Mouse (Mus musculus): ENCODE data around the gene Rhno1. TPM values are rescaled to one million over a fixed set of nuclear protein-coding genes. Genes with fewer than 3 reads are reported as not detected.
"Not testable (repeated sequence)": the region's sequence is repeated elsewhere in the genome, so short reads cannot be mapped to it uniquely, and the experiment has no call there.

Gene Rhno1
- polyA plus RNA-seq, 1 experiment from 2014 or later = 173 TPM

DNA sequence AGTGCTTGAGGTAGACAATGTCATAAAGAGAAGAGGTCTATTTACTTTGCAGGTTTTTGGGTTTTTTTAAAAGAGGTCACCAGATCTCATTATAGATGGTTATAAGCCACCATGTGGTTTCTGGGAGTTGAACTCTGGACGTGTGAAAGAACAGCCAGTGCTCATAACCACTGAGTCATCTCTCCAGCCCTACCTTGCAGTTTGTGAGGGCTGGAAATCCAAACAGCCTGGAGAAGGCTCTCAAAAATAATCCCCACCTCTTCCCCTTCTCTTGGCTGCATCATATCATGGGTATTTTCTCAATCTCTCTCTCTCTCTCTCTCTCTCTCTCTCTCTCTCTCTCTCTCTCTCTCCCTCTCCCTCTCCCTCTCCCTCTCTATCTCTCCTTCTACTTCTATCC, 28.0 kb upstream of the Rhno1 start:
- H3K4me1 ChIP-seq (replicated peaks; ENCODE audit: control insufficient read depth, insufficient read depth, low read length) = no peaks in the 10 kb centered on the region
- H3K27me3 ChIP-seq (ENCODE audit: control insufficient read depth, insufficient read depth, low read length) = no peaks in the 10 kb centered on the region
- H3K4me2 ChIP-seq (replicated peaks; ENCODE audit: low read depth, low read length) = no peak overlapping the region
- no peak overlapping the region for H3K9ac ChIP-seq (ENCODE audit: low read depth, low read length)
- no peaks in the 10 kb centered on the region for H3K36me3 ChIP-seq (ENCODE audit: control insufficient read depth, insufficient read depth, low read length)
- WGBS = 56% methylated on average over 1 of the region's 1 CpGs
- no peaks in the 10 kb centered on the region for H3K9me3 ChIP-seq (ENCODE audit: control insufficient read depth, low read length)
- ATAC-seq (ENCODE audit: low FRiP score) (no peak), DNase-seq (ENCODE audit: low spot score) (no peak)
- H3K27ac ChIP-seq (ENCODE audit: low read depth, low read length) = no peak overlapping the region
- no peak overlapping the region for H3K4me3 ChIP-seq (ENCODE audit: low read depth, low read length)

DNA sequence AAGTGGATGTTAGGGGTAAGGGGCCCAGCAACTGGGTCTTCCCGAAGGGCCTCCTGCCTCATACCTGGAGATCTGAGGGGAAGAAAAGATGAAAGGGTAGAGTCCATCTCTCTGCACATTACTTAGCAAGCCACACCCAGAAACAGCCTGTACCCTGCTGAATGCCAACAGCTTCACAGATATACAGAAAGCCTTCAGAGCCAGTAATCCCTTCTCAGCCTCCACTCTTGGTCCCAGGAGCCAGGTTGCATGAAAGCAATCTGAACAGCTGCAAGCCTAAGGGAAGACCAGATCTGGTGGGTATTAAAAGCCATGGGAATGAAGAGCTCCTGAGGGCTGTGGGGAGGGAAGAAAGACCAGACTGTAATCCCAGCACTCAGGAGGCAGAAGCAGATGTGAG, 26.5 kb upstream of the Rhno1 start:
- WGBS = 88% methylated on average over 1 of the region's 1 CpGs

DNA sequence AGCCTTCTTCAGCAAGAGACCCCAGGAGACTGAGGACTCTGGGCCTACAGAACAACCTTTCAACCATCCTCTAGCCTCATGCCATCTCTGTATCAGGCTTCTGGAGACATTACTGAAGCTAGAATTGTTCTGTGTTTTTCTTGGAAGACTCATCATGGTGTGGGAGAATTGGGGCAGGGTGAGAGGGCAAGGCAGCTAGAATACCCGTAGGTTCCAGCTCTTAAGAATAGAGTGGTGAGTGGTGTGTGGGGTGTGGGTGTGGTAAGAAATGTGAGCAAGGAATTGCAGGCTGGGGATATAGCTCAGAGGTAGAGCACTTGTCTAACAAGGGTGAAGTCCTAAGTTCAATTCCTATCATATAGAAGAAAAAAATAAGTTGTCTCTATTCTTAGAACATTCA, 22.3 kb upstream of the Rhno1 start:
- ATAC-seq (ENCODE audit: low FRiP score) = no peak
- WGBS = 77% methylated on average over 1 of the region's 1 CpGs
- H3K36me3 ChIP-seq (ENCODE audit: control insufficient read depth, insufficient read depth, low read length) = no peaks in the 10 kb centered on the region

More for the DNA sequence above, 26.5 kb upstream of the Rhno1 start:
- Histone ChIP-seq H3K9me3 (ENCODE audit: control insufficient read depth, low read length) (no peaks in the 10 kb centered on the region), H3K4me1 (replicated peaks; ENCODE audit: control insufficient read depth, insufficient read depth, low read length) (no peaks in the 10 kb centered on the region), H3K4me3 (ENCODE audit: low read depth, low read length) (no peak overlapping the region), H3K9ac (ENCODE audit: low read depth, low read length) (no peak overlapping the region), H3K27me3 (ENCODE audit: control insufficient read depth, insufficient read depth, low read length) (no peaks in the 10 kb centered on the region), H3K4me2 (replicated peaks; ENCODE audit: low read depth, low read length) (no peak overlapping the region), H3K36me3 (ENCODE audit: control insufficient read depth, insufficient read depth, low read length) (no peaks in the 10 kb centered on the region), H3K27ac (ENCODE audit: low read depth, low read length) (no peak overlapping the region)
- DNase-seq (ENCODE audit: low spot score) (no peak), ATAC-seq (ENCODE audit: low FRiP score) (no peak)

DNA sequence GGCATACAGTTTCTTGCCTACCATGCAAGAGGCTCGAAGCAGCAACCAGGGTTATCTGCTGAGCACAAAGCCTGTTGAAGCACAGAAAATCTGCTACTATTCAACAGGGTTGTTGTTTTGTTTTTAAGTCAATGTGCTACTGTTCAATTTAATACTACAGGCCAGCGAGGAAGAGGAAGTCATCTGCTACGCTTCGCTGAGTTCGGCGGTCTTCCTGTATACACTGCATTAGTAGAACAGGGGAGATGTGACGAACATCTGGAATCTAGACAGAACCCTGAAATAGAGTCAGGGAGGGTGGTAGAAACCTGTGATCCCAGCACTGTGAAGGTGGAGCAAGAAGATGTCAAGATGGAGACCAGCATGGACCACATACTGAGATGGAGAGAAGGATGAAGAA, 21.0 kb upstream of the Rhno1 start:
- no peaks in the 10 kb centered on the region for H3K4me1 ChIP-seq (replicated peaks; ENCODE audit: control insufficient read depth, insufficient read depth, low read length)
- H3K36me3 ChIP-seq (ENCODE audit: control insufficient read depth, insufficient read depth, low read length) = no peaks in the 10 kb centered on the region
- H3K9me3 ChIP-seq (ENCODE audit: control insufficient read depth, low read length) = no peaks in the 10 kb centered on the region
- no peak overlapping the region for H3K4me3 ChIP-seq (ENCODE audit: low read depth, low read length)
- no peak overlapping the region for H3K9ac ChIP-seq (ENCODE audit: low read depth, low read length)
- DNase-seq (ENCODE audit: low spot score) (no peak), ATAC-seq (ENCODE audit: low FRiP score) (no peak)
- WGBS = 78% methylated on average over 7 of the region's 7 CpGs
- no peak overlapping the region for H3K27ac ChIP-seq (ENCODE audit: low read depth, low read length)
- no peaks in the 10 kb centered on the region for H3K27me3 ChIP-seq (ENCODE audit: control insufficient read depth, insufficient read depth, low read length)
- no peak overlapping the region for H3K4me2 ChIP-seq (replicated peaks; ENCODE audit: low read depth, low read length)

More for the DNA sequence above, 22.3 kb upstream of the Rhno1 start:
- DNase-seq (ENCODE audit: low spot score) = no peak
- Histone ChIP-seq H3K27ac (ENCODE audit: low read depth, low read length) (no peak overlapping the region), H3K27me3 (ENCODE audit: control insufficient read depth, insufficient read depth, low read length) (no peaks in the 10 kb centered on the region), H3K4me1 (replicated peaks; ENCODE audit: control insufficient read depth, insufficient read depth, low read length) (no peaks in the 10 kb centered on the region), H3K4me3 (ENCODE audit: low read depth, low read length) (no peak overlapping the region), H3K9ac (ENCODE audit: low read depth, low read length) (no peak overlapping the region), H3K4me2 (replicated peaks; ENCODE audit: low read depth, low read length) (no peak overlapping the region), H3K9me3 (ENCODE audit: control insufficient read depth, low read length) (no peaks in the 10 kb centered on the region)

DNA sequence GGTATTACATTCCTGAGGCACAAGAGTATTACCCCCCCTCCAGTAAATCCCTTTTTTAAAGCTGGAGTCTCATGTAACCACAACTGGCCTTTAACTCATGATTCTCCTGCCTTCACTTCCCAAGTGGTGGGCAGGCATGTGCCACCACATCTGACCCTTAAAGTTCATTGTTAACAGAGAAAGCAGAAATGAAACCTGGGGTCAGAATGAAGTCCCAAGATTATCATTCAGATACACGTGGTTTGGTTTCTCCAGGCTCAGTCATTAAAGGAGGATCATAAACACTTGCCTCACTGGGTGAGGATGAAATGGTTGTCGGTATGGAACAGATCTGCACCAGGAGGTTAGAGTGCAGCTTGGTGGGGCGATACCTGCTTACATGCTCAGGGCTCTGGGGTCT, 18.5 kb upstream of the Rhno1 start:
- no peaks in the 10 kb centered on the region for H3K27me3 ChIP-seq (ENCODE audit: control insufficient read depth, insufficient read depth, low read length)
- H3K4me1 ChIP-seq (replicated peaks; ENCODE audit: control insufficient read depth, insufficient read depth, low read length) = no peaks in the 10 kb centered on the region
- no peak overlapping the region for H3K27ac ChIP-seq (ENCODE audit: low read depth, low read length)
- no peaks in the 10 kb centered on the region for H3K9me3 ChIP-seq (ENCODE audit: control insufficient read depth, low read length)
- no peak for DNase-seq (ENCODE audit: low spot score)
- no peak overlapping the region for H3K4me3 ChIP-seq (ENCODE audit: low read depth, low read length)
- H3K9ac ChIP-seq (ENCODE audit: low read depth, low read length) = no peak overlapping the region
- ATAC-seq (ENCODE audit: low FRiP score) = no peak
- no peak overlapping the region for H3K4me2 ChIP-seq (replicated peaks; ENCODE audit: low read depth, low read length)
- no peaks in the 10 kb centered on the region for H3K36me3 ChIP-seq (ENCODE audit: control insufficient read depth, insufficient read depth, low read length)
- 82% methylated on average over 3 of the region's 3 CpGs for WGBS

DNA sequence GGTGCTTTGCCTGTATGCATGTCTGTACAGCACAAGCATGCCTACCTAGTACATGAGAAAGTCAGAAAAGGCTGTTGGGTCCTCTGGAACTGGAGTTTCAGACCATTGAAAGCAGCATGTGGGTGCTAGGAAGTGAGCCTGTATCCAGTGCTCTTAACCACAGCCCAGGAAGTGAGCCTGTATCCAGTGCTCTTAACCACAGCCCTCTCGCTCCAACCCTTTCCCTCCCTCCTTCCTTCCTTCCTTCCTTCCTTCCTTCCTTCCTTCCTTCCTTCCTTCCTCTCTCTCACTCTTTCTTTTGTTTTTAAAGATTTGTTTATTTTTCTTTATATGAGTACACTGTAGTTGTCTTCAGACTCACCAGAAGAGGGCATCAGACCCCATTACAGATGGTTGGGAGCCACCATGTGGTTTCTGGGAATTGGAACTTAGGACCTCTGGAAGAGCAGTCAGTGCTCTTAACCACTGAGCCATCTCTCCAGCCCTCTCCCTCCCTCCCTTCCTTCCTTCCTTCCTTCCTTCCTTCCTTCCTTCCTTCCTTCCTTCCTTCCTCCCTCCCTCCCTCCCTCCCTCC, 18.0 kb upstream of the Rhno1 start:
- not testable (repeated sequence) for ATAC-seq (ENCODE audit: low FRiP score); H3K27ac ChIP-seq (ENCODE audit: low read depth, low read length); H3K9ac ChIP-seq (ENCODE audit: low read depth, low read length); H3K9me3 ChIP-seq (ENCODE audit: control insufficient read depth, low read length); DNase-seq (ENCODE audit: low spot score); H3K4me1 ChIP-seq (replicated peaks; ENCODE audit: control insufficient read depth, insufficient read depth, low read length); H3K4me2 ChIP-seq (replicated peaks; ENCODE audit: low read depth, low read length); H3K36me3 ChIP-seq (ENCODE audit: control insufficient read depth, insufficient read depth, low read length); H3K4me3 ChIP-seq (ENCODE audit: low read depth, low read length); H3K27me3 ChIP-seq (ENCODE audit: control insufficient read depth, insufficient read depth, low read length)
- WGBS = 89% methylated on average over 1 of the region's 1 CpGs

DNA sequence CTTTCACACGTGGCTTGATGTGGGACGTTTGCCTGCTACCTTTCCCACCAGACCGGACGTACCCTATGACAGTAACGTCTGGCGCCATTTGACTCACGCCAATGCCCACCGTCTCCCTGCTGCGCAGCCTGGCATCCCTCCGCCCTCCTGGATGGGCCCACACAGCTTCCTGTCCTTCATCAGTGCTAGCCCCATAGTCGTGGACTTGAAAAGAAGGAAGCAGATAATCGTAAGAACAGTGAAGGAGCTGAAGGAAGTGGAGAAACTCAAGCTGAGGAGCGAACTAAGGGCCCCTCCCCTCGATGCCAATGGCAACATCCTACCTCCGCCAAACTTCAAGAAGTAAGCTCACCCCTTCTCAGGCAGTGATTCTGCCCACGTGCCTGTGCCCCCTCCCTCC, 16.9 kb upstream of the Rhno1 start:
- WGBS = 88% methylated on average over 16 of the region's 16 CpGs
- DNase-seq (ENCODE audit: low spot score) = no peak
- Histone ChIP-seq H3K27me3 (ENCODE audit: control insufficient read depth, insufficient read depth, low read length) (no peaks in the 10 kb centered on the region), H3K9ac (ENCODE audit: low read depth, low read length) (no peak overlapping the region), H3K36me3 (ENCODE audit: control insufficient read depth, insufficient read depth, low read length) (peaks cover 2% of the 10 kb centered on the region; the same call in 1 of the 2 replicates), H3K4me1 (replicated peaks; ENCODE audit: control insufficient read depth, insufficient read depth, low read length) (peaks cover 7% of the 10 kb centered on the region; the same call in 1 of the 2 replicates), H3K27ac (ENCODE audit: low read depth, low read length) (no peak overlapping the region), H3K4me3 (ENCODE audit: low read depth, low read length) (no peak overlapping the region), H3K4me2 (replicated peaks; ENCODE audit: low read depth, low read length) (no peak overlapping the region), H3K9me3 (ENCODE audit: control insufficient read depth, low read length) (no peaks in the 10 kb centered on the region)
- no peak for ATAC-seq (ENCODE audit: low FRiP score)

DNA sequence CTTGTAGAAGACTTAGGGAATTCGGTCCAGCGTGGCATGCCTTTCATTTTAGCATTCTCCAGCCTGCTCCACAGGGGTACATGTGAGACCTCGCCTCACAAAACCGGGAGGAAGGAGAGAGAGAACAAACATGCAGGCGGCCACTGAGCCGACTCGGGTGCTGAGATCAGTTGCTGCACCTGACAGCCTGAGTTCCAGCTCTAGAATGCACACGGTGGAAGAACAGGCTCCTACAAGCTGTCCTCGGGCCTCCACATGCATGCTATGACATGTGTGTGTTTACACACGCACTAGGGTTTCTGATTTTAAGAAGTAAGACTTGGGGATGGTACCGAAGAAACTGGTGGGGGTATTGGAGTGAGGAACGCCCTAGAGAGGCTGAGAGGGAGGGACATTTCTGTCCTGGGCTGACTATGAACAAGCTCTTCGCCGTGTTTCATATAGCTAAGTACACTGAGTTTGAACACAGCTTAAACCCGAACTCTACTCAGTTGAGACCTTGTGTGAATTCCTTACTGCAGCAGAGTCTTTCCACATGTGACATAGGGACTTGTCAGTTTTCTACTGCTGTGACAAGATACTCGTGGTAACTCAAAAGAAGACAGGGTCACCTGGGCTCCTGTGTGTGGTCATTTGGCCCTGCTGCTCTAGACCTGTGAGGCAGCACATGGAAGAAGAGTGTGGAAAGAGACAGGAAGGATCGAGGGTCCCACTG, 13.8 kb upstream of the Rhno1 start:
- 90% methylated on average over 17 of the region's 17 CpGs for WGBS
- DNase-seq (ENCODE audit: low spot score) (no peak), ATAC-seq (ENCODE audit: low FRiP score) (no peak)
- no peaks in the 10 kb centered on the region for H3K27me3 ChIP-seq (ENCODE audit: control insufficient read depth, insufficient read depth, low read length)
- H3K4me3 ChIP-seq (ENCODE audit: low read depth, low read length) = no peak overlapping the region
- no peaks in the 10 kb centered on the region for H3K9me3 ChIP-seq (ENCODE audit: control insufficient read depth, low read length)
- H3K27ac ChIP-seq (ENCODE audit: low read depth, low read length) = no peak overlapping the region
- H3K9ac ChIP-seq (ENCODE audit: low read depth, low read length) = no peak overlapping the region
- no peak overlapping the region for H3K4me2 ChIP-seq (replicated peaks; ENCODE audit: low read depth, low read length)
- H3K36me3 ChIP-seq (ENCODE audit: control insufficient read depth, insufficient read depth, low read length) = peaks cover 6% of the 10 kb centered on the region; the same call in 1 of the 2 replicates
- H3K4me1 ChIP-seq (replicated peaks; ENCODE audit: control insufficient read depth, insufficient read depth, low read length) = peaks cover 8% of the 10 kb centered on the region; the same call in 1 of the 2 replicates

DNA sequence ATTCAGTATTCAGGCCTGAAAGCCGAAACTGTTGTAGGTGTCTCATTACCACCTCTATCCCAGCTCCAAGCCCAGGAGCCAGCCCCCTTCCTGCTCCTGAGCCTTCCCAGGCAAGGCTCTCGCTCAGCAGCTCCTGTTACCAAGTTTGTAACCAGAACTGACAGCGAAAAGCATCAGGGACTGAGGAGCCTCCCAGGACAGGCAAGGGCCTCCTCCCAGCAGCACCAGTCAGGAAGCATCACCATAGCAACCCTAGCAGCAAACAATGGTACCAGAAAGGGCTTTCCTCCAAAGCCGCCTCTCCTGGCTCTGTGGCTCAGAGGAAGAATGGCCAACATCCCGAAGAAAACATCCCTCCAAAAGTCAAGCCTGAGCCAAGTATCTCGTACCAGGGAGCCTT, 12.5 kb upstream of the Rhno1 start, which contains the start of the genes Tex52 and Gm44596:
Gene Tex52, plus strand, starts transcription at position 265 of the 400 bp plus-strand sequence.
Gene Gm44596, plus strand, starts transcription at position 312 of the 400 bp plus-strand sequence.
- peak; percentile 79 for ATAC-seq (ENCODE audit: low FRiP score)
- H3K4me1 ChIP-seq (replicated peaks; ENCODE audit: control insufficient read depth, insufficient read depth, low read length) = peaks cover 8% of the 10 kb centered on the region; the same call in 1 of the 2 replicates
- peaks cover 8% of the 10 kb centered on the region for H3K36me3 ChIP-seq (ENCODE audit: control insufficient read depth, insufficient read depth, low read length)
- H3K27ac ChIP-seq (ENCODE audit: low read depth, low read length) = 0 out of 2 replicates have a peak within 1 kb of the TSS, but pooled peaks have one; percentile 36
- H3K4me2 ChIP-seq (replicated peaks; ENCODE audit: low read depth, low read length) = no peak within 1 kb of the TSS
- peak; percentile 57 for DNase-seq (ENCODE audit: low spot score)
- H3K4me3 ChIP-seq (ENCODE audit: low read depth, low read length) = no peak within 1 kb of the TSS
- WGBS = 11% methylated on average over 5 of the region's 6 CpGs
- no peaks in the 10 kb centered on the region for H3K9me3 ChIP-seq (ENCODE audit: control insufficient read depth, low read length)
- no peak within 1 kb of the TSS for H3K9ac ChIP-seq (ENCODE audit: low read depth, low read length)
- no peaks in the 10 kb centered on the region for H3K27me3 ChIP-seq (ENCODE audit: control insufficient read depth, insufficient read depth, low read length)

Data from hindbrain, embryonic 11.5 days (tissue).